Mouse (Mus musculus) lung, embryonic 15.5 days (tissue): ENCODE measurements at regions not wholly inside any gene's neighbourhood (a gene's known extent, or its start where the extent isn't known, plus 50 kb on each side); places are given as distances from the start of the nearest gene placed in this dataset.
A peak's percentile ranks its signal among the peaks of the same experiment; 100 is the strongest.

Source experiments
- ATAC-seq: fragments of 200-750 bp; cut with Nextera tagmentation; 2 replicates; pipeline ENCODE4 v1.8.0; 2017; ENCODE audit warnings: moderate number of reproducible peaks, borderline replicate concordance; ENCODE audit not compliant: low FRiP score, low TSS enrichment; ENCODE audit errors: extremely low read depth
- H3K27ac ChIP-seq: fragments of 300-500 bp; sonication (generic); 2 replicates; pipeline ENCODE4 v1.5.1; 2015; ENCODE audit warnings: moderate library complexity, mild to moderate bottlenecking, inconsistent platforms
- H3K27me3 ChIP-seq: fragments of 300-500 bp; sonication (generic); 2 replicates; pipeline ENCODE4 v1.6.1; 2015; ENCODE audit warnings: inconsistent platforms
- H3K36me3 ChIP-seq: fragments of 300-500 bp; sonication (generic); 2 replicates; pipeline ENCODE4 v1.6.1; 2015; ENCODE audit warnings: inconsistent platforms
- H3K4me1 ChIP-seq: fragments of 300-500 bp; sonication (generic); 2 replicates; pipeline ENCODE4 v1.6.1; 2015; ENCODE audit warnings: inconsistent platforms
- H3K4me2 ChIP-seq: fragments of 300-500 bp; sonication (generic); 2 replicates; pipeline ENCODE4 v1.6.1; 2015; ENCODE audit warnings: inconsistent platforms, mild to moderate bottlenecking, moderate library complexity
- H3K4me3 ChIP-seq: fragments of 300-500 bp; sonication (generic); 2 replicates; pipeline ENCODE4 v1.5.1; 2015; ENCODE audit warnings: mild to moderate bottlenecking, inconsistent platforms
- H3K9ac ChIP-seq: fragments of 300-500 bp; sonication (generic); 2 replicates; pipeline ENCODE4 v1.6.1; 2015; ENCODE audit warnings: inconsistent platforms
- H3K9me3 ChIP-seq: fragments of 300-500 bp; sonication (generic); 2 replicates; pipeline ENCODE4 v1.6.1; 2016; ENCODE audit warnings: inconsistent platforms
- WGBS: fragments of 180-500 bp; shearing (Covaris S2); methylation state at CpG from one replicate; pipeline ENCODE4 v1.1.7; 2015; 5-methylcytosine and 5-hydroxymethylcytosine counted together

DNA sequence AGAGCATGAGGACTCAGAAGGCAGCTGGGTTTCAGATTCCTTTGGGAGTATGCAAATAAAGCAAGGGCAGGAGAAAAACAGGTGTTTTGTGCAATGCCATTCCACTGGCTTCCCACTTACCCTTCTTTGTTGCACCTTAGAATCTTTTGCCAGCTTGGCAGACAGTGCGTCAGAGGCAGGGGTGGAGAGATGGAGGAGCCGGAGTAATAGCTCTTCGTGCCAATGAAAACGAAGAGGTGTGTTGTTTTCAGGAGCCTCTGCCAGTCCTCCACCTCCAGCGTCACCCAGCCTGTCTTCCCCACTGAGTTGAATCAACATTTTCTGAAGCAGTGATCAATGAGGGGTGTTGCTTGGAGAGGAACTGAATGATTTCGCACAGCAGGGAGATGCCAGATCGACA is 1501.3 kb upstream of the Got2 start:
- no peak overlapping the region for H3K9ac ChIP-seq
- no peak overlapping the region for H3K27ac ChIP-seq
- no peaks in the 10 kb centered on the region for H3K27me3 ChIP-seq
- H3K9me3 ChIP-seq: no peaks in the 10 kb centered on the region
- 20% methylated on average over 7 of the region's 7 CpGs for WGBS
- ATAC-seq: no peak
- no peaks in the 10 kb centered on the region for H3K4me1 ChIP-seq
- no peaks in the 10 kb centered on the region for H3K36me3 ChIP-seq
- no peak overlapping the region for H3K4me2 ChIP-seq
- H3K4me3 ChIP-seq: no peak overlapping the region

DNA sequence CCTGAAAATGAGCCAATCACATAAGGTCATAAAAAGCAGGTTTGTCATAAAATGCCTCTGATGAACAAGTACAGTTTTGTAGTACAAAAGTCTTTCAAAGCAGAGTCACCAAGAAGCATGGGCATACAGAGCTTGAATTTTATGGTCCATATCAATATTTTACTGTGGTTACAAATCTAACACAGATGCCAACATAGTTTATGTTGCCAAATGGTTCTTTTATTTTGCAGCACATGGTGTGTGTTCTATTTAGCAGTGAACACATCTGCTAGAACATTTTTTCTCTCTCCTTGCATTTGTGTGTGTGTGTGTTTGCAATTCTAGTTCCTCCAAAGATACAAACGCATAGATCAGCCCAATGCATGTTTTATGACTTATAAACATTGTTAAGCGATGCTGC is 1500.8 kb upstream of the Got2 start:
- H3K36me3 ChIP-seq: no peaks in the 10 kb centered on the region
- H3K9ac ChIP-seq: no peak overlapping the region
- no peak for ATAC-seq
- no peak overlapping the region for H3K4me2 ChIP-seq
- WGBS: 16% methylated on average over 2 of the region's 2 CpGs
- no peaks in the 10 kb centered on the region for H3K9me3 ChIP-seq
- H3K27me3 ChIP-seq: no peaks in the 10 kb centered on the region
- H3K4me1 ChIP-seq: no peaks in the 10 kb centered on the region
- no peak overlapping the region for H3K27ac ChIP-seq
- no peak overlapping the region for H3K4me3 ChIP-seq

DNA sequence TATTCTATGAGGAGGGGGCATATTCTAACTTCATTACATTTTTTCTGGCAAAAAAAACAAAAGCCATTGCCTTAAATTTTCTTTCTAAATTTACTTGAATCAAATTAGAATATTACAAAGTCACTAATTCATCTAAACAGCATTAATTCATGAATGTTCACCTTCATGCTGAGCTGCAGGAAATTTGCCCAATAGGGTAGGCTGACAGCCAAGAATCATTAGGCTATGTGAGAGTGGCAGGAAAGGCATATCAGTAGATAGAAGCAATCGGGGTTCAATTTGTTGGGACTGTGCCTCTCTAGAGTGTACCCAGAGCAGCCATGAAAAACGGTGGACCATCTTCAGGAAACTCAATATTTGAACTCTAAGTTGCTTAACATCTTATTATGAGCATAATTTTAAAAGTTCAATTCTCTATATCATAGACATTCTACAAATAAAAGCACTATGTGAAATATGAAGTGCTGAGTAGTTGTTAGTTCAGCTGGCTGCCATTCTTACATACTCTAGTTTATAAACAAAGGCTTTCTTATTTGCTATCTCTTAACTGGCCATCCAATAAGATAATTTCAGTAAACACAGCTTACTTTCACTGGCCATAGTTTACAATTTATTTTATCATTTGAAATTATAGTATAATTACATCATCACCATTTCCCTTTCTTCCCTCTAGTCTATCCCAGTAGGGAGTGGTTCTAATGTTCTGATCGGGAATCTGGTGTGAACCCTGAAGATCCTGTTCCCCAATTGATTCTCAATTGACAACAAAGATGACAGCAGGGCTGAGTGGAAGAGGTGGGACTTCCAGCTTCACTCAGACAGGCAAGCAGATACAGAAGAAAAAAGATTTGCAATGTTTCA is 1486.8 kb upstream of the Got2 start:
- Histone ChIP-seq H3K27me3 (no peaks in the 10 kb centered on the region), H3K9me3 (no peaks in the 10 kb centered on the region), H3K27ac (no peak overlapping the region), H3K9ac (no peak overlapping the region), H3K4me3 (no peak overlapping the region), H3K36me3 (no peaks in the 10 kb centered on the region), H3K4me2 (no peak overlapping the region), H3K4me1 (no peaks in the 10 kb centered on the region)
- ATAC-seq: peak; percentile 8; the same call in 1 of the 2 replicates
- WGBS: 42% methylated on average over 3 of the region's 3 CpGs

DNA sequence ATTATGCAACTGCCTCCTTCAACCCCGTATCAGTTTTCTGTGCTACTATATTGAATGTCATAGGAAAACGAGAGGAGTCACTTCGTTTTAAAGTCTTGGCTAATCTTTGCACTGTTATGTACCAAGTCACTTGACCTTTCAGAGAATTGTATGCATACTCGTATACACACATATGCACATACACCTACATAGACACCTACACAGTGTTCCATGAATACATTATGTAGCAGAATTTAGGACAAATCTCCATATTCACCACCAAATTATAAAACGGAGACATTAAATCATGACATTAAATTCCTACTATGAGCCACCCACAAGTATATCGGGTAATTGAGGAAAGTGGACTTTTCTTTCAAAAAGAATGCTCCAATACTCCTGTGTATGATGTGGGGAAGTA is 1458.3 kb upstream of the Got2 start:
- H3K9me3 ChIP-seq: no peaks in the 10 kb centered on the region
- no peak overlapping the region for H3K9ac ChIP-seq
- H3K4me3 ChIP-seq: no peak overlapping the region
- no peaks in the 10 kb centered on the region for H3K36me3 ChIP-seq
- 75% methylated on average over 6 of the region's 6 CpGs for WGBS
- no peak overlapping the region for H3K4me2 ChIP-seq
- ATAC-seq: no peak
- H3K27ac ChIP-seq: no peak overlapping the region
- no peaks in the 10 kb centered on the region for H3K27me3 ChIP-seq
- no peaks in the 10 kb centered on the region for H3K4me1 ChIP-seq

DNA sequence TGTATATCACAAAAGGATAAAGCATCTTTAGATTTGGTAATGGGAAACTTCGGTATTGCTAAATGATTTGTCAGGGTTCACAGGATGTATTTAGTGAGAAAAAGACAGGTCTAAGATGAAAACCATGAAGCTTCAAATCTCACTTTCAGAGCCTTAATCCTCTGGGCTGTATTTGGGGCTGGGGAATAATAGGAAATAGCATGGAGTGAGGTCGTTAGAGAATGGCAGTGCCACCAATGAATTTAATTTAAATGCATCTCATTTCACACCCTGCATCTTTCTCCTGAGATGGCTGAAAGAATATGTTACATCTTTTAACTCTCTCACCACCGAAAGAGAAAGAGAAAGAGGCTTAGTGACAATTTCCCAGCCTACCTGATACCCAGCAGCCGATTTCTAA is 1427.2 kb upstream of the Got2 start:
- WGBS: 70% methylated on average over 4 of the region's 4 CpGs
- Histone ChIP-seq H3K9me3 (no peaks in the 10 kb centered on the region), H3K27ac (no peak overlapping the region), H3K4me3 (no peak overlapping the region), H3K4me1 (no peaks in the 10 kb centered on the region), H3K9ac (no peak overlapping the region), H3K4me2 (no peak overlapping the region), H3K27me3 (no peaks in the 10 kb centered on the region), H3K36me3 (no peaks in the 10 kb centered on the region)
- no peak for ATAC-seq

DNA sequence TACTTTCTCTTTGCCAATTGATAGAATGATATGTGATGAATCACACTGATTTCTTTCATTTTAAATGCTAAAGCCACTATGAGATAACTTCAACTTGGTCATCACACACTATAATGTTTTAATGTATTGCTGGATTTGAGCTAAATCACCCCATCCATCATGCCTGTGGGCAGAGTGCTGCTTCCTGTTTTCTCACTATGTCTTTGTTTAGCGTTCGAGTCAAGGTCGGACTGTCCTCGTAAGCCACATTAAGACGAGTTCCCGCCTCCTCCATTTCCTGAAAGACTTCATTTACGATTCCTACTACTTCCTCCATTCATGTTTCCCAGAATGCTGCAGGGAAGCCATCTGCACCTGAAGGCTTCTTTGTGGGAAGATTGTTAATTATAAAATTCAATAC is 1420.0 kb upstream of the Got2 start:
- Histone ChIP-seq H3K4me2 (no peak overlapping the region), H3K9me3 (no peaks in the 10 kb centered on the region), H3K9ac (no peak overlapping the region), H3K36me3 (no peaks in the 10 kb centered on the region), H3K4me1 (0 out of 2 replicates have a peak, but pooled peaks cover 3% of the 10 kb centered on the region), H3K27me3 (no peaks in the 10 kb centered on the region), H3K27ac (no peak overlapping the region), H3K4me3 (no peak overlapping the region)
- ATAC-seq: no peak
- 45% methylated on average over 7 of the region's 7 CpGs for WGBS

DNA sequence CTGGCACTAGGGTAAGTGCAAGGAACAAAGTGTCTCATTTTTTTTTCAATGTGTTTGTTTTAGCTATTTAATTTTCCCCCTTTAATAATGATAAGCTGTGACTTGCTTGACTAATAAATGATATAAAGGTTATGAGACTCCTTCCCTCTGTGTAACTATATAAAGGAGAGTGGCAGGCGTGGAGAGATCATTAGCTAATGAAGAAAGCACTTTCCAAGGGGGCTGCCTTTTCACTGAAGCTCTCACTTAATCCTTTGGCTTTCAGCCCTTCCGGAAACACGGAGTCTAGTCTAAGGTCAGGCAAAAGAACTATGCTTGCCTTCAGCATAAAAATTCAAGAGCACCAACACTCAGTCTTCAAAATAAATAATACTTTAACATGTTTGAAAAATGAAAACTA is 1382.2 kb upstream of the Got2 start:
- H3K36me3 ChIP-seq: no peaks in the 10 kb centered on the region
- no peaks in the 10 kb centered on the region for H3K9me3 ChIP-seq
- no peak overlapping the region for H3K9ac ChIP-seq
- no peaks in the 10 kb centered on the region for H3K27me3 ChIP-seq
- ATAC-seq: no peak
- no peaks in the 10 kb centered on the region for H3K4me1 ChIP-seq
- H3K4me2 ChIP-seq: no peak overlapping the region
- WGBS: 44% methylated on average over 3 of the region's 3 CpGs
- no peak overlapping the region for H3K4me3 ChIP-seq
- H3K27ac ChIP-seq: no peak overlapping the region

DNA sequence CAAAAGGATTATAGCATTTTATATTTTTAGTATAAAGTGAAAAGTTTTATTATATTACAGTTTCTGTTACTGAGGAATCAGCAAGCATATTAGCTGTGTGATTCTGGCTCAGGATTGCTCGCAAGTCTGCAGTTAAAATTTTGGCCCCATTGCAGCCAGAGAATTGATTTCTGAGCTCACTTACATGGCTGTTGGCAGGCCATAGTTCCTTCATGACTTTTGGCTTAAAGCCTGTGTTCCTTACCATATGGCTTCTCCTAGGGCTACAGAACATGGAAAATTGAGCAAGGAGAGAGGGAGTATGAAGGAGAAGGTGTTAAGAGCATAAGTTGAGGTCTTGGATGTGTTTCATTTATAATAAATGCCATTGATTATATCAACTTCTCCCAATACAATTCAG is 1372.6 kb upstream of the Got2 start:
- no peak overlapping the region for H3K9ac ChIP-seq
- no peaks in the 10 kb centered on the region for H3K36me3 ChIP-seq
- H3K27ac ChIP-seq: no peak overlapping the region
- H3K9me3 ChIP-seq: no peaks in the 10 kb centered on the region
- no peak overlapping the region for H3K4me2 ChIP-seq
- no peaks in the 10 kb centered on the region for H3K4me1 ChIP-seq
- 73% methylated on average over 1 of the region's 1 CpGs for WGBS
- no peaks in the 10 kb centered on the region for H3K27me3 ChIP-seq
- H3K4me3 ChIP-seq: no peak overlapping the region
- ATAC-seq: no peak

DNA sequence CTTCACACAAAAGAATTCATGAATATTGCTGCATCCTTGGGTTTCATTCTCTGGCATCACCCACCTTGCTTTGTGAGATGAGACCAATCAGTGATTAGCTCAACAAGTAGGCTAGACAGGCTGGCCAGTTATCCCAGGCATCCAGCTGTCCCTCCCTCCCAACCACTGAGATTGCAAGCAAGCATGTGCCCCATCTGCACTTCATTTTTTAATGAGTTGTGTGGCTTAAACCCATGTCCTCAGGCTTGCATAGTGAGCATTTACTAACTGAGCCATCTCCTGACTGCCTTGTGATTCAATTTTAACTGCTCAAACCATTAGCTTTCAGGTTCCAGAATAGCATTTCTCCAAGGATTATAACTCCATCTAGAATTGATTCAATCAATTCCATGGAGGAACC is 1365.8 kb upstream of the Got2 start:
- Histone ChIP-seq H3K4me3 (no peak overlapping the region), H3K36me3 (no peaks in the 10 kb centered on the region), H3K9ac (no peak overlapping the region), H3K9me3 (no peaks in the 10 kb centered on the region), H3K27me3 (no peaks in the 10 kb centered on the region), H3K4me1 (no peaks in the 10 kb centered on the region), H3K27ac (no peak overlapping the region), H3K4me2 (no peak overlapping the region)
- ATAC-seq: no peak

DNA sequence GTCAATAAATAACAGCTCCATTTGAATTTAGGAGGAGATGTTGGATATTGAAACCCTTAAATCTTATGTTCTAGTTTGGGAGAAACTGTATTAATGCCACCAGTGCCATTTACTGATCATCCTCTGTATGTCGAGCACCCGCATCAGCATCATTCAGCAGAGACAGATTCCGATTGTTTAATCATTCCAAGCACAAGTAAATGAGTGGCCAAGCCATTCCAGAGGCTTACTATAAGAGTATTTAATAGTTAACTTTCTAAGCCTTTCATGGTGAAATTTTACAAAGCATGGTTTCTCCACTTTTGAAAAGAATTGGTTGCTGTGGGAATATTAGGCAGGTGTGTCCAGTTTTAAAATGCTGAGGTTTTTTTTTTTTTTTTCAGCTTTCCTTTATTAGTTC is 1363.9 kb upstream of the Got2 start:
- H3K27me3 ChIP-seq: no peaks in the 10 kb centered on the region
- no peaks in the 10 kb centered on the region for H3K9me3 ChIP-seq
- no peak overlapping the region for H3K27ac ChIP-seq
- no peak overlapping the region for H3K4me2 ChIP-seq
- no peaks in the 10 kb centered on the region for H3K4me1 ChIP-seq
- no peak overlapping the region for H3K4me3 ChIP-seq
- ATAC-seq: no peak
- no peak overlapping the region for H3K9ac ChIP-seq
- 73% methylated on average over 3 of the region's 3 CpGs for WGBS
- H3K36me3 ChIP-seq: no peaks in the 10 kb centered on the region

DNA sequence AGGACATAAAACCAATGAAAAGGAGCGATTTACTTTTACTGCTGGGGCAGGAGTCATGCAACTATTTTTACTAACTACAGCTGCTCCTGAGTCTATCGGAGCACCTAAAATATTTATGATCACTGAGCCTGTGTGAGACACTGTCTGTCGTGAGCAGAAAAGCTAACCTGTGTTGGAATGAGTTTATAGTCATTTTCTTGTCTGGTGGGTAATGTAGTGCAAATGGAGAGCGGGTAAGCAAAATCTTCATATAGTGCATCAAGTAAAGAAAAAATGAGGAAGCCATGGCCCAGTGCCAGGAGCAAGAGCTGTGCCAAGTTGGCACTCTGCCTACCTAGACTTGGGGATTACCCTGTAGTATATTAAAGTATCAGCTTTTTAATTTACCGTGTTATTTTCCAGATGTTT is 1363.1 kb upstream of the Got2 start:
- ATAC-seq: peak; percentile 31; the same call in 1 of the 2 replicates
- Histone ChIP-seq H3K27me3 (no peaks in the 10 kb centered on the region), H3K4me2 (0 out of 2 replicates have a peak overlapping the region, but pooled peaks have one; percentile 2), H3K27ac (no peak overlapping the region), H3K4me1 (no peaks in the 10 kb centered on the region), H3K9ac (no peak overlapping the region), H3K4me3 (no peak overlapping the region), H3K9me3 (no peaks in the 10 kb centered on the region), H3K36me3 (no peaks in the 10 kb centered on the region)
- 36% methylated on average over 5 of the region's 5 CpGs for WGBS

DNA sequence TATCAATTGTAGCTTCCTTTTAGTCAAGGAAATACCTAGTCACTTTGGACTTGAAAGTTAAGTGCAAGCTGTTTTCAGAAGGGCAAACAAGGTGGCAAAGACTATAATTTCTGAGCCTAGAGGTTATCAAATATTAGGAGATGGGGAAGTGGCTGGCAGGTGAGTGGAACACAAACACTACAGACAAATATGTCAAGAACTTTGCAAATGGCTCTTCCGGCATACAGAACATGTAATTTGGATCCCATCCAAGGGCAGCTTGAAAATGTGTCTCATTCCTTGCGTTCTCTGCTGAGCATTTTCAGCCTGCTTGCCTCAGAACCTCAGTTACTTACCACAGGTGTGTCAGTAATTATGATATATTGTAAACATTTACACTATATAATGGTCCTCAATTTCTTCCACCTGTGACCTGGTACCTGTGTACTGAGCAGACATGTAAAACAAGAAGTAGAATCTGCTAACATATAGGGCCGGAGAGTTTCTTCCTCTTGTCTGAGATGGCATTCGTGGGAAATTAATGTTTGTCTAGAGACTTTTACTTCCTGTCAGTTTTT is 1346.3 kb upstream of the Got2 start:
- H3K9ac ChIP-seq: no peak overlapping the region
- no peaks in the 10 kb centered on the region for H3K9me3 ChIP-seq
- H3K36me3 ChIP-seq: no peaks in the 10 kb centered on the region
- peak; percentile 72; the same call in 1 of the 2 replicates for ATAC-seq
- no peak overlapping the region for H3K27ac ChIP-seq
- H3K4me1 ChIP-seq: no peaks in the 10 kb centered on the region
- H3K27me3 ChIP-seq: no peaks in the 10 kb centered on the region
- no peak overlapping the region for H3K4me3 ChIP-seq
- no peak overlapping the region for H3K4me2 ChIP-seq
- WGBS: 50% methylated on average over 4 of the region's 4 CpGs
